Mouse (Mus musculus): ENCODE results near the gene Fbh1. TPM values are rescaled to one million over a fixed set of nuclear protein-coding genes. Genes with fewer than 3 reads are reported as not detected.
"Not testable (repeated sequence)": the region's sequence is repeated elsewhere in the genome, so short reads cannot be mapped to it uniquely, and the experiment has no call there.

Gene Fbh1
- polyA plus RNA-seq, 1 experiment from 2014 or later = 133 TPM

DNA sequence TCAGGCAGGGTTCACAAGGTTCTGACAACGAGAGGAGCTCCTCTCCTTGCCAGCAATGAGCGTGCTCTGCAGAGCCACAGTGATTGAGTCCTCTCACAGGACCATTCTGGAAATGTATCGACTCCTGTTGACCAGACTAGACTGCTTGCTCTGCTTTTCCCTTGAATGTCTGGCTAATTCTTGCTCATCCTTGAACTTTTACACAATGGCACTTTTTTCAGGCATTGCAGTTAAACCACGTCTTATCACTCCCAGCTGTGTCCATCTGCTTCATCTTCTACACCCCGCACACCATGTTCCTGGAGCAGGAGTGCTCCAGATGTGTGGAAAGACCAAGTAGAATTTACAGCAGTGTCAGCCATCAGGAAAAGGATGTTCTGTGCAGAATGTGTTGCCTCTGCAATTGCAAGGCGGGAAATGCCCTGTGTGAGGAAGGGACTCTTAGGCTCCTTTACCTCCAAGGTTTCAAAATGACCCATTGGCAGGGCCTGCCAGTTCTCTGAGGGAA is 64.8 kb downstream of the Fbh1 start:
- no peaks in the 10 kb centered on the region for H3K36me3 ChIP-seq (replicated peaks)
- no peak overlapping the region for H3K27ac ChIP-seq
- no peaks in the 10 kb centered on the region for H3K4me1 ChIP-seq
- ATAC-seq (replicated peaks) = no peak
- no peak overlapping the region for H3K4me2 ChIP-seq
- WGBS = 86% methylated on average over 6 of the region's 6 CpGs
- H3K4me3 ChIP-seq = no peak overlapping the region
- H3K27me3 ChIP-seq (replicated peaks) = no peaks in the 10 kb centered on the region
- no peak overlapping the region for H3K9ac ChIP-seq
- H3K9me3 ChIP-seq = no peaks in the 10 kb centered on the region

GRCm38 (mm10) chr2:11710101-11710500 is 67.3 kb downstream of the Fbh1 start:
- Histone ChIP-seq H3K4me1 (peaks cover 16% of the 10 kb centered on the region), H3K27me3 (replicated peaks) (peaks cover 18% of the 10 kb centered on the region)
- ATAC-seq (replicated peaks); H3K4me3 ChIP-seq; H3K4me2 ChIP-seq; H3K36me3 ChIP-seq (replicated peaks); H3K9me3 ChIP-seq; H3K9ac ChIP-seq; H3K27ac ChIP-seq: not testable (repeated sequence)
- 61% methylated on average over 4 of the region's 4 CpGs for WGBS

DNA sequence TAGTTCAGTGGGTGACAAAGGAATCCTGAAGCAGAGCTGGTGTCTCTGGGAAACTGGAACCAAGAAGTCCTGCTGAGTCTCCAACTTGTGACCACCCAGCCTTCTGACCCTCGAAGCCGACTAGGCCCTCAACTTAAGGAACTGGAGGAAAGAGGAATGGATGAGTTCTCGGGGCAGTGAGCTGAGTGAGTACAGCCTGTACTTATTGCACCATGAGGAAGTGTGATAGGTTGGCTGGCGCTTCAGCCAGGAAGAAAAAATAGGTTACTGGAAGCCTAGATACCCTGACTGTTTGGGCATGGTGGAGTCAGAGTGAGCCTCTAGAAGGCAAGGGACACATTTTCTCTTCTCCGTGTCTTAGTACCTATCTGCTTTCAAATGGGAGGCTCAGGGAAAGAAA is 68.8 kb downstream of the Fbh1 start:
- Histone ChIP-seq H3K27me3 (replicated peaks) (peaks cover 18% of the 10 kb centered on the region), H3K27ac (no peak overlapping the region), H3K4me3 (no peak overlapping the region), H3K9ac (no peak overlapping the region), H3K36me3 (replicated peaks) (no peaks in the 10 kb centered on the region), H3K9me3 (no peaks in the 10 kb centered on the region), H3K4me1 (peaks cover 17% of the 10 kb centered on the region), H3K4me2 (no peak overlapping the region)
- WGBS = 84% methylated on average over 5 of the region's 5 CpGs
- ATAC-seq (replicated peaks) = no peak

DNA sequence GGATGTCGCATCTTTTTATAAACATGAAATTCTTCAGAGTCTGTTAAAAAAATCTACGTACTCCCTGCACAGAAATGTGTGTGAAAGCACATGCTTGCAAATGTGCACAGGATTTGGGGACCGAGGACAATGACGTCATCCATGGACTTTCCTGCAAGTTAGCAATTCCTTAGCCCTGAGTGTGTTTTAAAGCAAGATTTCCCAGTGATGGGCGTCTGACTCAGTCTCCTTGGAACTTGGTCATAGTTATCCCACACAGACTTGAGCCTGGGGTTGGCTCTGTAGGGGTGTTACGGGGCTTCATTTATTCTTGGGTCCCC is 70.7 kb downstream of the Fbh1 start:
- no peaks in the 10 kb centered on the region for H3K9me3 ChIP-seq
- no peak overlapping the region for H3K27ac ChIP-seq
- peaks cover 17% of the 10 kb centered on the region for H3K4me1 ChIP-seq
- peak overlapping the region; percentile 52 for H3K4me3 ChIP-seq
- peak overlapping the region; percentile 99 for H3K4me2 ChIP-seq
- H3K36me3 ChIP-seq (replicated peaks) = no peaks in the 10 kb centered on the region
- 38% methylated on average over 6 of the region's 6 CpGs for WGBS
- peaks cover 18% of the 10 kb centered on the region for H3K27me3 ChIP-seq (replicated peaks)
- no peak for ATAC-seq (replicated peaks)
- H3K9ac ChIP-seq = no peak overlapping the region

GRCm38 (mm10) chr2:11706030-11706745 is 71.2 kb downstream of the Fbh1 start:
- Histone ChIP-seq H3K36me3 (replicated peaks) (no peaks in the 10 kb centered on the region), H3K4me2 (peak overlapping the region; percentile 99), H3K4me3 (peak overlapping the region; percentile 52), H3K4me1 (peaks cover 17% of the 10 kb centered on the region), H3K9ac (peak overlapping the region; percentile 47), H3K27ac (no peak overlapping the region), H3K9me3 (no peaks in the 10 kb centered on the region), H3K27me3 (replicated peaks) (peaks cover 18% of the 10 kb centered on the region)
- 5% methylated on average over 28 of the region's 28 CpGs for WGBS
- ATAC-seq (replicated peaks) = peak; percentile 75

GRCm38 (mm10) chr2:11705201-11706025 is 72.0 kb downstream of the Fbh1 start, which contains the start of gene Il15ra:
Il15ra (plus strand) TSS chr2:11705290.
- Histone ChIP-seq H3K4me2 (peak within 1 kb of the TSS; percentile 99), H3K36me3 (replicated peaks) (no peaks in the 10 kb centered on the region), H3K27me3 (replicated peaks) (peaks cover 18% of the 10 kb centered on the region), H3K4me1 (peaks cover 17% of the 10 kb centered on the region), H3K9me3 (no peaks in the 10 kb centered on the region), H3K27ac (no peak within 1 kb of the TSS), H3K4me3 (peak within 1 kb of the TSS; percentile 52), H3K9ac (peak within 1 kb of the TSS; percentile 47)
- under 1% methylated on average over 37 of the region's 37 CpGs for WGBS
- ATAC-seq (replicated peaks) = peak; percentile 84

DNA sequence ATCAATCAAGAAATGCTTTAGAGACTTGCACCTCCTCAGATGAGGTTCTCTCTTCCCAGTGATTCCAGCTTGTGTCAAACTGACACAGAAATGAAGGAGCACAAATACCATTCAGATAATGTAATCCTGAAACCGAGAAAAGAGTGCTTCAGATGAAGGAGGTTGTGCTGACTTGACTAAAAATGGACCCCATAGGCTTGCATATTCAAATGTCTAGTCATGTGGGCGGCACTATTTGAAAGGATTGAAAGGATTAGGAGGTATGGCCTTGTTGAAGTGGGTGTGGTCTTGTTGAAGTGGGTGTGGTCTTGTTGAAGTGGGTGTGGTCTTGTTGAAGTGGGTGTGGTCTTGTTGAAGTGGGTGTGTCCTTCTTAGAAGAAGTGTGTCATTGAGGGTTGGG is 77.5 kb downstream of the Fbh1 start:
- 86% methylated on average over 2 of the region's 2 CpGs for WGBS
- no peak overlapping the region for H3K27ac ChIP-seq
- no peaks in the 10 kb centered on the region for H3K9me3 ChIP-seq
- no peak overlapping the region for H3K4me2 ChIP-seq
- H3K4me1 ChIP-seq = no peaks in the 10 kb centered on the region
- H3K4me3 ChIP-seq = no peak overlapping the region
- ATAC-seq (replicated peaks) = no peak
- H3K36me3 ChIP-seq (replicated peaks) = no peaks in the 10 kb centered on the region
- no peaks in the 10 kb centered on the region for H3K27me3 ChIP-seq (replicated peaks)
- no peak overlapping the region for H3K9ac ChIP-seq

- no peak overlapping the region for H3K9ac ChIP-seq
- no peaks in the 10 kb centered on the region for H3K4me1 ChIP-seq
- no peak overlapping the region for H3K27ac ChIP-seq
- H3K4me3 ChIP-seq = no peak overlapping the region
- ATAC-seq (replicated peaks) = no peak
- H3K9me3 ChIP-seq = no peaks in the 10 kb centered on the region
- no peak overlapping the region for H3K4me2 ChIP-seq
- no peaks in the 10 kb centered on the region for H3K27me3 ChIP-seq (replicated peaks)
- WGBS = 65% methylated on average over 5 of the region's 5 CpGs
- H3K36me3 ChIP-seq (replicated peaks) = no peaks in the 10 kb centered on the region
These were observed 78.4 kb downstream of the Fbh1 start for GRCm38 (mm10) chr2:11698994-11699393.

DNA sequence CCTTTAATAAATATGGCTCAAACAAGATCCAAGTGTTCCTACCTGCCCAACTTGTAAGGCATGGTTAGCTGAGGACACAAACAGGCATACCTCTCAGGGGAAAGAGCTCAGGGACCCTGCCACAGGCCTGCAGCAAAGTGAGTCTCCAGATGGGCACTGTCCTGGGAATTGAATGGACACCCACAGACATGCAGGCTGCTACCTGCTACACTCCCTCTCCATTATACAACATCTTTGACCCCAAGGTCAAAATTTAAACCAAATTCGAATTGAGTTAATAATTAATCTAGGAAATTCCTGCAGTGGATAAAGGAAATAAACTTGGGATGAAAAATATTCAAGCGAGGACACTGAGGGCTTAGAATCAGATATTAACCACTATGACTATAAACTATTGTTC is 81.5 kb downstream of the Fbh1 start:
- no peak for ATAC-seq (replicated peaks)
- 69% methylated on average over 2 of the region's 2 CpGs for WGBS
- Histone ChIP-seq H3K4me2 (no peak overlapping the region), H3K27me3 (replicated peaks) (no peaks in the 10 kb centered on the region), H3K9ac (no peak overlapping the region), H3K27ac (no peak overlapping the region), H3K4me3 (no peak overlapping the region), H3K9me3 (no peaks in the 10 kb centered on the region), H3K36me3 (replicated peaks) (no peaks in the 10 kb centered on the region), H3K4me1 (no peaks in the 10 kb centered on the region)

- Histone ChIP-seq H3K9me3 (no peaks in the 10 kb centered on the region), H3K4me3 (no peak overlapping the region), H3K36me3 (replicated peaks) (no peaks in the 10 kb centered on the region), H3K4me1 (no peaks in the 10 kb centered on the region), H3K9ac (no peak overlapping the region), H3K4me2 (no peak overlapping the region), H3K27ac (no peak overlapping the region), H3K27me3 (replicated peaks) (no peaks in the 10 kb centered on the region)
- 80% methylated on average over 2 of the region's 2 CpGs for WGBS
- no peak for ATAC-seq (replicated peaks)
These were observed 83.3 kb downstream of the Fbh1 start for GRCm38 (mm10) chr2:11694104-11694503.

DNA sequence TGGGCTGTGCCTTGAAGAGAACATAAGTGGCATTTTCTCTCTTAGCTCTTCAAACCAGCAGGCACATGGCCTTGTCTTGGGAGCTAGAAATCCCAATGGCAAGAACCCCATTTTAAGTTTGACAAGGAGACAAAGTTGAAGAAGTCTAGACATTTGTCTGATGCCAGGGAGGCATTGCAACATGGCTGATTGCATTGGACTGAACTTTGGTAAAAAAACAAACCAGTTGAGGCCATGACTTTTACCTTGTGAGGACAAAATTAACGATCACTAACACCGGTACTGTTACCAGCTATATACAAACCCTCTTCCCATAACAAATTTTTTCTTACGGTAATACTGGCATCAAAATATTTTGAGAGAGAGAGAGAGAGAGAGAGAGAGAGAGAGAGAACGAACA is 84.0 kb downstream of the Fbh1 start:
- 94% methylated on average over 4 of the region's 4 CpGs for WGBS

More for the DNA sequence above, 84.0 kb downstream of the Fbh1 start:
- ATAC-seq (replicated peaks) = no peak
- H3K27me3 ChIP-seq (replicated peaks) = no peaks in the 10 kb centered on the region
- H3K27ac ChIP-seq = no peak overlapping the region
- H3K4me3 ChIP-seq = no peak overlapping the region
- H3K9ac ChIP-seq = no peak overlapping the region
- H3K9me3 ChIP-seq = no peaks in the 10 kb centered on the region
- H3K4me2 ChIP-seq = no peak overlapping the region
- H3K4me1 ChIP-seq = no peaks in the 10 kb centered on the region
- no peaks in the 10 kb centered on the region for H3K36me3 ChIP-seq (replicated peaks)

Measured in midbrain, embryonic 15.5 days (tissue).